Mouse (Mus musculus) Muller cell, postnatal 12 days (primary cell): ENCODE measurements at regions not wholly inside any gene's neighbourhood (a gene's known extent, or its start where the extent isn't known, plus 50 kb on each side); places are given as distances from the start of the nearest gene placed in this dataset.
A peak's percentile ranks its signal among the peaks of the same experiment; 100 is the strongest.

Experiments
- DNase-seq: peaks from one replicate; pipeline ENCODE4 v3.0.0-alpha.2; 2015; ENCODE audit errors: inconsistent ontology term

DNA sequence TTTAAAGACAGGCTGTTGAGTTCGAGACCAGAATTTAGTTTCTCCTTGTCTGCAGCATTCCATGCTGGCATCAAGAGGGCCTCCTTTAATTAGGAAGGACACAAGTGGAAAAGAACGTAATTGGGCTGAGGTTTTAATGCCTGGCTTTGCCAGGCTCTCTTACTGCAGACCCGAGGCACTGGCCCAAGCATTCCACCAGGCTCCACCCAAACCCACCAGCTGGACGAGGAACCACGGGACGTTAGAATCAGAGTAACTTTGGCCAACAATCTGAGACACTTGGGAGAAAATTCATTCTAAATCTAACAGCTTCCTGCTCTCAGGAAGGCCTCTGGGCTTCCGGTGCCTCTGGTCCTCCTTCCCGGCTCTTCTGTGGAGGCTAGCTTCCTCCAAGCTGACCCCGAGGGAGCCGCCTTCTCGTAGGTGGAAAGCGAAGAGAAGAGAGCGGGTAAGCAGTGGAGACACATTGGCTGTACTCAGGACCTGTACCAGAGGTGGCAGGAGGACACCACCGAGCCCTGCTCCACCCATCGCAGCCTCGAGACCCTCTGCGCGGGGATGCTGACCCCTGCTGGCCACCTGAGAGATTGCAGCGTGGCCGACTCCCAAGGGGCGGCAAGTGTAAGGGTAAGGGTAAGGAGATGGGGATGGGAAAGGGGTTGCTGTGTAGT, 105.5 kb downstream of the Tmem17 start:
- peak; percentile 93 for DNase-seq

DNA sequence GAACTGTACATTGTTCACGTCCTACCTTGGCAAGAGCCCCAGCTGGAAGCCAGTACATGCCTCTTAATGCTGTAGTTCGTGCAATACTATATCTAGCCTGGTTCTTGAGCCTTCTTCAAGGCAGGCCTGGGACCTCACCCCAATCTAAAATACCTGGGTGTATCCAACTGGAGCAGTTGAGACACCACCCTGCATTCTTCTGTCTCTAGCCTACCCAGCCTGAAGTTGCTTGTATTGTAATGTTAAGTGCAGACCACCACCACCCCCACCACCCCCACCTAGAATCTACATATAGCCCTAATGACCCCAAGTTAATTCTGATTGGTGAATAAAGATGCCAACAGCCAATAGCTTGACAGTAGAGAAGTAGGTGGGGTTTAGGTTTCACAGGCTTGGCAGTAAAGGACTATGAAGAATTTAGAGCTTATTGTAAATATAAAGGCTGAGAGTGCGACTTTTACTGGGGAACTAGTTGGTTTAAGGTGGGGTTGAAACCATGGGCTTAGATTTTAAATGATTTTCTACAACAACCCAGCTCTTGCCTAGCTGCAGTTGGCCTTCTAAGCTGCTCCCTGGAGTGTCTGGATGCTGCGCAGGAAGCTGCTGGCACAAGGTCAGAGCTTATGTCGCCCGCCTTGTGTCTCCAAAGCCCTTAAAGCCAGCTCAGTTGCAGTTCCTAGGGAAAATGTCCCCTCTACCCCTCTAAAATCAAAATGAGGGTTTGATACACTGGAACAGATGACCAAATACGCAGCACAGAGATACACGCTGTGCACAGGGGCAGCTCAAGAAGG, 109.2 kb downstream of the Tmem17 start:
- DNase-seq = no peak

DNA sequence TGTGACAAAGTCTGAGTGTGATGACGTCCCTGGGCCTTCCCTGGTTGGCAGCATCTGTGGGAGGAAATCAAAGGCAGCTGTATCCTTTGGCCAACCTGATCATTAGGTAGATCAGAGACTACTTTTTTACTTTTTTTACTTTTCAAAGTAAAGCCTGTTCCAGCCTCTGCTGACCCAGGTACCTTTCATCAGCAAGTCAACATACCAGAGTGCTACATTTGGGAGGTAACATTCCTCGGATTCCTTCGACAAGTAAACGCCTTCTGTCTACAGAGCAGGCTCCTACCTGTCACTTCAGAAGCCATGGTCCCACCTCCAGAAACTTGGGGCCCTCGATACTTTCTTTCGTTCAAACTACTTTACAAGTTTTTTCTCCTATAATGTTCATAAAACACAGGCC, 110.0 kb downstream of the Tmem17 start:
- DNase-seq = no peak

DNA sequence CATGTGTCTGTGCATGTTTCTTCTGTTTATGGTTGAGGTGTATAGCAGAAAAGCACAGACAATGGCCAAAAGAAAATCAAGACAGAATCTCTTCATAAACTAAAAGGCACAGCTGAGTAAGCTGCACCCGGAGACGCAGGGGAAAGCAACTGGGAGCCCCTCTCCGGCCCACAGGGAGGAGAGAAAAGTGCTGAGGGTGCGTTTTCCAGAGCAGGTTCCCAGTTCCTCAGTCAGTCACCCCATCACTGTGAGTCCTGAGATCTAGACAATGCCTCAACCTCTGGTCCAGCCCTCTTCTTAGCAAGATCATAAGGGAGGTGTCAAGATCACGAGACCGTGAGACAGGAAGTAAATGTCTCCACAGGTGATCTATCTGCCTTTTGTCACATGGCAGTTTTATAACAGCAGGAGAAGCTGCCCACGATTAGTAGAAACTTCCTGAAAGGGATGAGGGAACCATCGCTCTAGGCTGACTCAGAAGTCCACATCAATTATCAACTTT, 110.7 kb downstream of the Tmem17 start:
- DNase-seq = no peak

DNA sequence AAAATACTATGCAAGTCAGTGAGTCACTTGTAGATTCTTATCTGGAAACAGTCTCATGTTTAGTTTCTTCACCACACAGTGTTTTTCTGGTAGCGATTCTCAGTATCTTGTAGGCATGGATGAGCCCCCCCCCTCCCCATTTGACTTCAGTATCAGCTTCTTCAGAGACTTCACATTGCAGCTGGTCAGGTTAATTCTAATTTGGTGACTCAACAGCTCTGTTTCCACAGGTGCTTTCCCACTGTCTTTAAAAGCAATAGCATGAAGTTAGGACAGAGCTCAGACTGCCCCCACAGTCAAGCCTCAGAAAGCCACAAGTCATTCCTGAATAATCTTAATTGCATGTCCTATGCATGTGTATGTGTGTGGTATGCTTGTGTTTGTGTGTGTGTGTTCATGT, 114.5 kb downstream of the Tmem17 start:
- no peak for DNase-seq

DNA sequence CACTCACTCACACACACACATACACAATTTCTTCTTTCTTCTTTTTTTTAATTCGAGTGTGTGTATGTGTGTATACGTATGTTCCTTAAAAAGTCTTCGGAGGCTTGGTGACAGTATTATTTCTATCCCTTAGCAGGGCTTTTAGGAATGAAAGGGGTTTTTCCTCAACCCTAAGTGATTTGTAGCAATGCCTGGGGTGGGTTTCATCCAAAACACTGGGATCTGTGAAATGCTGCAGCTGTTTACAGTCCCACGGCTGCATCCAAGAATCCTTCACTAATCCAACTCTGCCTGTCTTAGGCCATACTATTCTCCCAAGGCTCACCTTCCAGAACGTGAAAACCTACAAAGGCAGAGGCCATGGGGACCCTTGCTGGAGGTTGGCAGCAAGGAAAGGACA, 116.6 kb downstream of the Tmem17 start:
- no peak for DNase-seq

DNA sequence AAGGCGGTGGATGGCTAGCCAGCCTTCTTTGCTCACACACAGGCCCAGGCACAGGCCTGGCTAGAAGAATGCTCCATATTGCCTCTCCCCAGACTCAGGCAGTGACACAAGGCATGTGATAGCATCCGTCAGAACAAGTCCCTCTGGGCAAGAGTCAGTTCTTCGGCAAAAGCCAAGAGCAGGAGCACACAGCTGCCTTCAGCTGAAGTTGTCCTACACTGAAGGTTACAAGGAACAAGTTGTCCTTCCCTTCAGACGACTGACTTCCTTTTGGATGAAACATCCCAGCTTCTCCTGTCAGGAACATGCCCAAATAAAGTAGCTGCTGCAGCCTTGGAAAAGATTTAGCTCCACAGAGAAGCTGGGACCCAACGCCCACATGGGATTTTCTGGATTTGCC, 117.1 kb downstream of the Tmem17 start:
- DNase-seq = no peak

DNA sequence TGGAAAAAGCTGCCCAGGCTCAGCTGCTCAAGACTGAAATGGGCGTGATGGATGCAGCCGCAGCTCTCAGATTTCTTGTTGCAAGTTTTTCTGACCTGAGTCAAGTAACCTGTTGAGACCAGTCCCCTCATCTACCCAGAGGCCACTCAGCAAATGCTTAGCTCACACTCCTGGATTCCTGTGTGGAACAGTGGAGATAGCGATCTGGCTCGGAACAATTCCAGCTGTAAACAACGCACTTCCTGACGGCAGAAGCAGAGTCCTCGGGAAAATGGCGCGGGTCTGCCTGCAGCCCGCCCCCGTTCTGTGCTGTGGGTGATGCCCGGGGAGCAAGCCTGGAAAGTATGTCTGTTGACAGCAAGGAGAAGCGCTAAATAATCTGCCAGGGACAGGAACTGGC, 117.7 kb downstream of the Tmem17 start:
- DNase-seq = no peak

DNA sequence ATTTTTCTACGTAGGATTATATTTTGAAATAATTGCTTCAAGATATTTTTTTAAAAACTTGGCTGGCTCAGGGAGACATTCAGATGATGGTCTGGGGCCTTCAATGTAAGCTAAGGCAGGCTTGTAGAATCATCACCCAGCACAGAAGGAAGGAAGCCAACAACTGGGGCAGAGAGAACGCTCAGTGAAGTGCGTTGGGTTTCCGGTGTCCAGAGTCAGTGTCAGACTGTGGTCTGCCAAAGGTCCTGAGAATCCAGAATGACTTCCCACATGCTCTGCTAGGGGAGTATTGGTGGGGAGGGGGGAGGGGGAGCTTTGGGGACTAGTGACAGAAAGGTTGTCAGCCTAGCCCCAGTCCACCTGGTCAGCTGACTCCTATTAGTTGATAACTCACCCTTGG, 118.1 kb downstream of the Tmem17 start:
- no peak for DNase-seq

DNA sequence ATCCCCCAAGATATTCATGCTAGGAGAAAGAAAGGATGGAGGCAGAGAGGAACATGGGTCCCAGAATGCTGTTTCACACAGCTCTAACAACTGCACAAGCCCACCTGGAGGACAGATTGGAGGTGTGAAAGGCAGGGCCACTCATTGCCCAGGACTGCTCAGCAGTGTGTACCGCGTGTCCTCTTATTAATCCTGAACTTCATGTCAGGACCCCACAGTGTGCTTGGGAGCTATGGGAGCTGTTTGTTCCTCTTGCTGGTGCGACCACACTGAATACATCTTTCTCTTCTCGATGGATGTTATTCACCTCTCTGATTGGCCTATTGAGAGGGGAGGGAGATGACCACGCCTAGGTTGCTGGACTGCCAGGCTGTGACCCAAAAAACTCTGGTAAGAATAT, 119.1 kb downstream of the Tmem17 start:
- no peak for DNase-seq

DNA sequence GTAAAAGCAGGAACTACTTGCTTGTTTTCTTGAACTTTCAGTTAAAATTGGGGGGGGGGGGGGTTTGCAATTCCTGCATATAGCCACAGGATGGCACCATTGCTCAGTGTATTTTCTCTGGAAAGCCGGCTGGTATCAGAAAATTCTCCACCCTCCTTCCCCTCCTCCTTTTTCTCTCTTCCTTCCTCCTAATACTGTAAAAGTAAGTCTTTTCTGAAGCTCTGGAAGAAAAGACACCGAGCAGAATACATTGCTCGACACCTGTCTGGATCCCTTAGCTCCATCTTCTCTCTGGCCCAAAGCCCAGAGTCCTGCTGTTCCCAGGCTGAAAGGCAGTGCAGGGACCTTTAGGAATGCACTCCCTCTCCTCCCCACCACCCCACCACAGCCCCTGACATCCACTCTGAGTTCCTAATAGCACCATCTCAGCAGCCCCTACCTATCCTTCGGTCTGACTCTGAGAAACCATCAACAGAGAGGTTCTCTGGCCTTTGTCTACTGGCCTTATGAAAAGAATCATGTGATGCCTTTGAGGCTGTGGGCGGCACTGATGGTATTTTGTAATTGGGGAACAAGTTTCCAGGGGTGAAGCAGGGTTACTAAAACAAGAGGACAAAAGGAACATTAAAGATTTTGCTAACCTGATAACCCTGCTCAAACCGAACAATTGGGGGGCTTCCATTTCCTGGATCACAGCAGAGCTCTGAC, 119.9 kb downstream of the Tmem17 start:
- peak; percentile 77 for DNase-seq

DNA sequence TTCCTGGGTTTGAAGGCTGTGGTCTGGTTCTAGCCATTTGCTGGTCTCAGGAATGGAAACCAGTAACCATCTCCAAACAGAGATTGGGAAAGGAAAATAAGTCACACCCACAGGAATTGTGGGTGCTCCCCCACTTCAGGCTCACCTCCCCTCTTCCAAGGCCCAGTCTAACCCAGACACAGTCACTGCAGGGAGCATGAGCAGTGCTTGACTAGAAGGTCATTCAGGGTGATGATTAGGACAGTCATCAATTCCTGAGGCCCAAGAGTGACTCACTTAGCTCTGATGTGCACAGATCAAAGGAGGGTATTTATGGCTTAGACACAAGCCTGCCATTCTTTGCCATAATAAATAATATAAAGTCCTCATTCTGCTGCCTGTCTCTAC, 120.4 kb downstream of the Tmem17 start:
- peak; percentile 89 for DNase-seq

DNA sequence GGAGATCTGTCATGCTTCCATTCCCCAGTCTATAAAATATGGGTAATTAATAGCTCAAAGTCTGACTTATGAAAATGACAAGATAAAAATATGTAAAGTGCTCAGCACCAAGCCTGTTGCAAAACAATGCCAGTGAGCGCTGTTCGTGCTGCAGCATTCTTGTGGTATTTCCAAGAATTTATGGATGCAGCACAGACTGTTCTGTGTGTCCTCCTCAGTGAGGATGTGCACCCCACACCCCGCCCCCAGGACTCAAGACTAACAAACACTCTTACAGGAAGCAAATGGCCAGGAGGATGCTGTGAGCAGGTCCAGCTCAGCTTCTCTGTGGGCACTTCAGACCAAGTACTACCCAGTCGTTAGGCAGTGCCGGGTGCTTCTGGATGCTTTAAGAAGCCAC, 121.1 kb downstream of the Tmem17 start:
- DNase-seq = peak; percentile 88

DNA sequence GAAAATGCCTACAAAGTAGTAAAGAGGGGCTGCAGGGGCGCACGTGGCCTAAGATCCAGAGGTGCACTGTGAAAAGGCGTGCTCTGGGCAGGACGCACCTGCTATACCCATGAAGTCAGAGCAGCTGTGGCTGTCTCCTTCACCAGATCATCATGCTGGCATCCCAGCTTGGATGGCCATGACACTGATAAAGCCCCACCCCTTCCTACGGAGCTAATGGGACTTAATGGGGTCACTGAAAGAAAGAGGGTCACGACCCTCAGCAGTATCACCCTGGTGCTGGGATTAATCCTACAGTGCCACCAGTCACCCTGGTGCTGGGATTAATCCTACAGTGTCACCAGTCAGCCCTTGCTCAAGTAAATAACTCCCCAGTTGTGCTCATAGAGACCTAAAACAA, 122.1 kb downstream of the Tmem17 start:
- no peak for DNase-seq

DNA sequence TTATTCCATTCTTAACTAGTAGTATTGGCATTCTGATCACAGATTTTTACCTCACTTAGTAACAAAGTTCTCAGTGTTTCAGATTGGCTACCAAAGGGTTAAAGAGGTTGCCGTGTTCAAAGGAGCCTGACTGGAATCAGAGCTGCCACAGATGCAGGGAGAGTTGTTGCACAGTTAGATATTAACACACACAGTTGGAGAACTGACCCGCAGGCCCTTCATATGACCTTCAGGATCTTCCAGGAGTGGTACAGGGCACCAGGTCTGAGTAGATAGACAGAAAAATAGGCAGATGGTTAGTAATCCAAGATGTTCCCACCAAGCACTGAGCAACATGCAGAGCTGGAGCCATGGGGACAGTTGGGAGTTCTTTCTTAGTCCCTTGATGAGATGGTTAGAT, 123.1 kb downstream of the Tmem17 start:
- no peak for DNase-seq

DNA sequence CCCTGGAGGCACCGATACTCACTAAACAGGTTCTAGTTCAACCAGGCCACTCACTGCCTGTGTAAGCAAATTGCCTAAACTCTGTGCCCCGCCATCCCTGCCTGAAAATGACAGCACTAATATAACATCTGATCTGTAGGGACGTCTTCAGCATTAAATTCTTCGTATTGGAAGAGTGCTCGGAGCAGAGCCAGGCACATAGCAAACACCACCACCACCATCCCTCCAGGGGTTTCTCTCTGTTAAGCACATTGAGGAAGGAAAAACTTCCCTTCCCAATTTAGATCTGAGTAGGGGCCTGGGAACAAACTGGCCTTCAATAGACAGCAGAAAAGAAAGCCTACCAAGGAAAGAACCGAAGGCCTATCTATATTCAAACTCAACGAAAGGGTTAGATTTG, 124.4 kb downstream of the Tmem17 start:
- no peak for DNase-seq

DNA sequence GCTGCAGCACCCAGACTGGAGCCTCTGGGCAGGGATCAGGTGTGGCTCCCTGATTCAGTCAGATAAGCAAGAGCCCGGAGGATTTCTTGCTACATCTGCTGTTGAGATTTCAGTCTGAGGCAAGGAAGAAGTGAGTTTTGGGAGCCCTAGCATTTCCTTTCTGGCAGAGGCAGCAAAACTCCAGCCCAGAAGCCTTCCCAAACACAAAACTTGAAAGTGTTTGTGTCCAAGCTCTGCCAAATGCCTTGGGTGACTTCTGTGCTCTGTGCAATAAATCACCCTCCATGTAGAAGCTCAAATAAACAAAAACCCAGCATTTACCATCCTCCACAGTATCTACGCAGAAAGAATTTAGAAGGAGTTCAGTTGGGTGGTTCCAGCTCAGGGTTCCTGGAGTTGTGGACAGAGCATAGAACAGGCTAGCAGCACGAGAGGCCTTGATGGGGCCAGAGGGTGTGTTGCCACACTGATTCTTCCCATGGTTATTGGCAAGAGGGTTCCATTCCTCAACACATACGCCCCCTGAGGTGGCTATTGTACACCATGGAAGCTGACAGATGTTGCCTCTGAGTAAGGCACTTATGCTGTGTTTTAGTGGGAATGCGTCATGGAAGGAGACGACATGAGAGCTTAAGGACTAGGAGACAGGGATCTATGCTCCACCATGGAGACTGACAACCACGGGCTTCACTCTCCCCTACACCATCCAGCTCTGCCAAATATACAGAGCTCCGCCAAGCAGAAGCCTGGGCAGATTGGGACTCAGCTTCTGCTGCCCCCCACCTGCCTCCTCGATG, 125.1 kb downstream of the Tmem17 start:
- DNase-seq = no peak

DNA sequence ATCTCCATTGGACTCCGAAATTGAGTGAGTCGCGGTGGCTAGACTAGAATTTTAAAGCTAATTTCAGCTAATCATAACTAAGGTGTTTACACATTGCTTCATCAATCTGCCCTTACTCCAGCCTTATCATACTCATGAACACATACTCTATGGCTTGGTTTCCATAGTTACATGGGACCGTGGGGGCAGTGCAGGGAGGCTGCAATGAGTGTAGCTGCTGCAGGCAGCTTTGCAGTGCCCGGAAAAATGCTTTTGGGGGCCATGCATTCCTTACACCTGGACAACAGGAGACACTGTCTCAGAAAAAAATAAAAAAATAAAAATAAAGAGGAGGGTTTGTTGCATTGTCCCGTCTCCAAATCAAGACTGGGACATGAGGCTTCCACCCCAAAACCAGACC, 126.3 kb downstream of the Tmem17 start:
- no peak for DNase-seq

DNA sequence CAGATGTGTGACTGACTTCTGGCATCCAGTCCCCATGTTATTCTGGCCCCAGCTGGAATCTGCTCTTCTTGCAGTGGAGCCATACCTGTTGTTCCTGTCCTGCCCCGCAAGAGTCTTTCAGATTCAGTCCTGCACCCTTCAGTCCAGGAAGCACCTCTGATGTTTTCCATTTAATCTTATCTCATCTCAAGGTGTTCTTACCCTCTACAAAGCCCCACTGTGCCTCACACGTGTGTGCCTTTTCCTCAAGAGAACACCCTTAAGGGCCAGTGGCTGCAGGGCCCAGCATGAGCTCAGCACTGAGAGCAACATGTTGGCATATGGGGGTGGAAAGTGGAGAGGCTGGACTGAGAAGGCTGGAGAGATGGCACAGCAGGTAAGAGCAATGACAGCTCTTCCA, 126.8 kb downstream of the Tmem17 start:
- DNase-seq = no peak

DNA sequence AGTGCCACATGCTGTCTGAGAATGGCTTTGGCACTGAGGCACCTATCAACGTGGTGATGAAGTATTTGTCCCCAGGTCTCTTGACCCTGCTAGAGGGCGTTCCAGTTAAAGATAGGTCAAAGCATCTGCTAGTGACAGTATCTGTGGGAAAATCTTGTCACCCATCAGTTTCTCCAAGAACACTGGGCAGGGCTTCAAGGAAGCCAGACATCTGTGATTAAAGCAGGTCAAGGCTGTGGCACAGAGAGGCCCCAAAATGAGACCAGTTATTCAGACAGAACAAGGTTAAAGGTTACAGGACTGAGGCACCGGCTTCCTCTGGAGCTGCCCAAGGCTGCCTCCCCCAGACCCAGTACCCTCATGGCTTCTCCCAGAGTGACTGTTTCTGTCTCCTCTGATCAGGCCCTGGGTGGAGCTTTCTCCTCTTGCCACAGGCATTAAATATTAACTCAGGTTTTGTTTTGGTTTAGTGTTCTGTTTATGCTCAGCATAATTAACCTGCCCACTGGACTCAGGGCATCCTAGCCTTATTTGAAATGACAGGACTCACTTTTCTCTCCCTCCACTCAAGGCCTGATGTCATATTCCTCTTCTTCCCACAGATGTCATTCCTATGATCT, 128.6 kb downstream of the Tmem17 start:
- no peak for DNase-seq

DNA sequence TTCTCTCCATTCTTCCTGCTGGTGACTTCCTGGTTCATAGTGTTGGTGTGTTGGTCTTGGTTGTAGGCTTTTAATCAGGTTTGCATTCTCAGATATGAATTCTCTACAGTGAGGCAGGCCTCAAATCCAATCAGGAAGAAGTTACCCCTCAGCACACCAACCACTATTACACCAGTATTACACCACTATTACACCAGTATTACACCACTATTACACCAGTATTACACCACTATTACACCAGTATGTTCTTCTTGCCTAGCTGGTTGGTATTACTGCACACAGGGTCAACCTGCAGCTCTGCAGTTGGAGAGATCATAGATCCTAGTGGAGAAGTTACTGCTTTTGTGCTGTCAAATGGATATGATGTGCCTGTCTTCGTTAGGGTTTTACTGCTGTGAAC, 129.6 kb downstream of the Tmem17 start:
- DNase-seq = no peak
